Mouse (Mus musculus) lung, adult 2 months (tissue): ENCODE measurements around the gene Nadsyn1.

ENCODE experiments used
- CTCF ChIP-seq: fragments of 200-500 bp; IDR thresholded peaks from 2 replicates; pipeline ENCODE4 v1.5.1; 2011; ENCODE audit warnings: mild to moderate bottlenecking, low read length, control low read depth; ENCODE audit not compliant: insufficient read depth
- POLR2A ChIP-seq: fragments of 200-500 bp; IDR thresholded peaks from 2 replicates; pipeline ENCODE4 v1.6.1; 2011; ENCODE audit warnings: low read depth, mild to moderate bottlenecking, control low read depth, low read length, borderline replicate concordance; ENCODE audit errors: extremely low read depth

DNA sequence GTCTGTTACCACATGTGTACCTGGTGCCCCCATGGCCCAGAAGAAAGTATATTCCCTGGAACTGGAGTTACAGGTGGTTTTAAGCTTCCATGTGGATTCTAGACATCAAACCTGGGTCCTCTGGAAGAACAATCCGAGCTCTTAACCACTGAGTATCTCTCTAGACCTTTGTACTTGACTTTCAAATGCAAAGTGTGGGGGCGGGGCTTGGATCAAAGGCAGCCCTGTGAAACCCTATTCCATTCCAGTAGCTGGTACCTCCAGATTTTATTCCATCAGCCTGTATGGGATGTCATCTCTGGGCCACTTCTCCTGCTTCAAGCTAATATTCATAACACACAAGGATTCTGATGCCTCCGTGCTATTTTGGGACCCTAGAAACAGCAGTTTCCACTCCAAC lies 46.5 kb downstream of the Nadsyn1 start:
- TF ChIP-seq CTCF (no peak), POLR2A (no peak)
